Mouse (Mus musculus) MEL (cell line): ENCODE data around the gene Farp1. TPM values are rescaled to one million over a fixed set of nuclear protein-coding genes. Genes with fewer than 3 reads are reported as not detected.

Experiments
- DNase-seq: peaks from one replicate; pipeline ENCODE4 v3.0.0; 2011; ENCODE audit warnings: low read depth, low spot score
- H3K27ac ChIP-seq: 2 replicates; pipeline ENCODE4 v1.5.1; 2012; ENCODE audit warnings: low read depth, mild to moderate bottlenecking, control low read depth, low read length, moderate library complexity; ENCODE audit not compliant: control insufficient read depth
- H3K27me3 ChIP-seq, 2 experiments: fragments of 150-350 bp in 1 of 2; sonication (generic) in 1 of 2; 2 replicates each; pipeline ENCODE4 v1.6.1; 2012; ENCODE audit warnings: low read length in 2 of 2, mild to moderate bottlenecking in 2 of 2, improper control_type of control experiment in 1 of 2, moderate library complexity in 1 of 2; ENCODE audit not compliant: insufficient read depth in 2 of 2, control insufficient read depth in 1 of 2
- H3K36me3 ChIP-seq, 2 experiments: 2 replicates each; pipeline ENCODE4 v1.6.1; 2012 to 2014; ENCODE audit warnings: low read length in 2 of 2, improper control_type of control experiment in 1 of 2, inconsistent platforms in 1 of 2, mild to moderate bottlenecking in 1 of 2; ENCODE audit not compliant: insufficient read depth in 2 of 2, control insufficient read depth in 1 of 2
- H3K4me1 ChIP-seq, 2 experiments: fragments of 150-350 bp in 1 of 2; sonication (generic) in 1 of 2; 2 replicates each; pipeline ENCODE4 v1.6.1; 2012; ENCODE audit warnings: low read length in 2 of 2, improper control_type of control experiment in 1 of 2, mild to moderate bottlenecking in 1 of 2; ENCODE audit not compliant: insufficient read depth in 2 of 2, control insufficient read depth in 1 of 2
- H3K4me3 ChIP-seq, 2 experiments: fragments of 150-350 bp in 1 of 2; sonication (generic) in 1 of 2; 2 replicates each; pipeline ENCODE4 v1.5.1; 2012; ENCODE audit warnings: low read depth in 2 of 2, low read length in 2 of 2, mild to moderate bottlenecking in 2 of 2, moderate library complexity in 2 of 2, control low read depth in 1 of 2, improper control_type of control experiment in 1 of 2; ENCODE audit not compliant: control insufficient read depth in 1 of 2, insufficient read depth in 1 of 2
- H3K79me2 ChIP-seq: 2 replicates; pipeline ENCODE4 v1.6.1; 2012; ENCODE audit warnings: mild to moderate bottlenecking, low read length, moderate library complexity; ENCODE audit not compliant: control insufficient read depth, poor library complexity, insufficient read depth
- H3K9ac ChIP-seq: 2 replicates; pipeline ENCODE4 v1.6.1; 2012; ENCODE audit warnings: low read depth, mild to moderate bottlenecking, control low read depth, low read length, moderate library complexity; ENCODE audit not compliant: control insufficient read depth, poor library complexity, severe bottlenecking
- H3K9me3 ChIP-seq: fragments of 150-350 bp; sonication (generic); replicated peaks from 2 replicates; pipeline ENCODE4 v1.6.1; 2012; ENCODE audit warnings: mild to moderate bottlenecking, low read length, improper control_type of control experiment, moderate library complexity; ENCODE audit not compliant: insufficient read depth
- BHLHE40 ChIP-seq: IDR thresholded peaks from 2 replicates; pipeline ENCODE4 v1.6.1; 2012; ENCODE audit warnings: low read depth, mild to moderate bottlenecking, inconsistent platforms, low read length, improper control_type of control experiment, borderline replicate concordance
- CHD1 ChIP-seq: IDR thresholded peaks from 2 replicates; pipeline ENCODE4 v1.6.1; 2012; ENCODE audit warnings: low read depth, mild to moderate bottlenecking, inconsistent platforms, low read length, improper control_type of control experiment
- GABPA ChIP-seq: IDR thresholded peaks from 2 replicates; pipeline ENCODE4 v1.6.1; 2012; ENCODE audit warnings: low read depth, mild to moderate bottlenecking, inconsistent platforms, low read length, improper control_type of control experiment, moderate library complexity
- GATA1 ChIP-seq: IDR thresholded peaks from 2 replicates; pipeline ENCODE4 v1.6.1; 2011; ENCODE audit warnings: low read depth, low read length, improper control_type of control experiment
- HCFC1 ChIP-seq: IDR thresholded peaks from 2 replicates; pipeline ENCODE4 v1.6.1; 2012; ENCODE audit warnings: low read depth, mild to moderate bottlenecking, inconsistent platforms, low read length, improper control_type of control experiment, moderate library complexity
- KAT2A ChIP-seq: conservative IDR thresholded peaks from 2 replicates; pipeline ENCODE4 v1.6.1; 2012; ENCODE audit warnings: low read depth, low read length, improper control_type of control experiment, inconsistent platforms
- MAZ ChIP-seq: IDR thresholded peaks from 2 replicates; pipeline ENCODE4 v1.6.1; 2012; ENCODE audit warnings: low read depth, mild to moderate bottlenecking, inconsistent platforms, low read length, improper control_type of control experiment
- MEF2A ChIP-seq: IDR thresholded peaks from 2 replicates; pipeline ENCODE4 v1.6.1; 2014; ENCODE audit warnings: low read depth, mild to moderate bottlenecking, inconsistent platforms, low read length, improper control_type of control experiment; ENCODE audit not compliant: poor library complexity, insufficient replicate concordance, severe bottlenecking; ENCODE audit errors: extremely low read depth
- MXI1 ChIP-seq: IDR thresholded peaks from 2 replicates; pipeline ENCODE4 v1.6.1; 2011; ENCODE audit warnings: mild to moderate bottlenecking, low read depth, low read length, improper control_type of control experiment
- MYB ChIP-seq: IDR thresholded peaks from 2 replicates; pipeline ENCODE4 v1.6.1; 2011; ENCODE audit warnings: mild to moderate bottlenecking, low read depth, low read length, improper control_type of control experiment
- MYC ChIP-seq: IDR thresholded peaks from 2 replicates; pipeline ENCODE4 v1.6.1; 2011; ENCODE audit warnings: low read depth, mild to moderate bottlenecking, low read length, improper control_type of control experiment, moderate library complexity
- POLR2AphosphoS2 ChIP-seq: IDR thresholded peaks from 2 replicates; pipeline ENCODE4 v1.6.1; 2011; ENCODE audit warnings: low read length, improper control_type of control experiment
- POLR2AphosphoS5 ChIP-seq: IDR thresholded peaks from 2 replicates; pipeline ENCODE4 v1.6.1; 2012; ENCODE audit warnings: low read depth, borderline replicate concordance, mild to moderate bottlenecking, inconsistent platforms, low read length, moderate library complexity, mixed read lengths
- RCOR1 ChIP-seq: IDR thresholded peaks from 2 replicates; pipeline ENCODE4 v1.6.1; 2012; ENCODE audit warnings: low read depth, mild to moderate bottlenecking, inconsistent platforms, low read length, improper control_type of control experiment
- SIN3A ChIP-seq: IDR thresholded peaks from 2 replicates; pipeline ENCODE4 v1.6.1; 2012; ENCODE audit warnings: low read length, improper control_type of control experiment, inconsistent platforms
- TAL1 ChIP-seq: IDR thresholded peaks from 2 replicates; pipeline ENCODE4 v1.6.1; 2012; ENCODE audit warnings: mild to moderate bottlenecking, inconsistent platforms, low read length, moderate library complexity, mixed read lengths
- TBP ChIP-seq: IDR thresholded peaks from 2 replicates; pipeline ENCODE4 v1.8.0; 2011; ENCODE audit warnings: low read depth, low read length, improper control_type of control experiment
- TCF12 ChIP-seq: IDR thresholded peaks from 2 replicates; pipeline ENCODE4 v1.6.1; 2014; ENCODE audit warnings: low read depth, mild to moderate bottlenecking, inconsistent platforms, low read length, improper control_type of control experiment, moderate library complexity
- USF1 ChIP-seq: IDR thresholded peaks from 2 replicates; pipeline ENCODE4 v1.6.1; 2014; ENCODE audit warnings: low read depth, mild to moderate bottlenecking, inconsistent platforms, low read length, improper control_type of control experiment, moderate library complexity
- ZMIZ1 ChIP-seq: IDR thresholded peaks from 2 replicates; pipeline ENCODE4 v1.6.1; 2012; ENCODE audit warnings: low read depth, mild to moderate bottlenecking, inconsistent platforms, low read length, improper control_type of control experiment, moderate library complexity
- polyA plus RNA-seq, 2 experiments: library from polyadenylated mRNA; stranded (reverse) in 1 of 2; unstranded in 1 of 2; fragments of >175 nt in 1 of 2; fragments of >200 nt in 1 of 2; gene quantifications; 2 replicates each; pipeline versions ENCODE4 v1.2.1 to v1.2.4; 2012; ENCODE audit warnings: low replicate concordance in 2 of 2, low read depth in 1 of 2; ENCODE audit not compliant: insufficient read length in 2 of 2, insufficient read depth in 1 of 2, missing spikeins in 1 of 2
- total RNA-seq: library from RNA; depleted of rRNA; stranded (reverse); fragments of 300-350 nt; gene quantifications from 2 replicates; pipeline ENCODE4 v1.2.3, GENCODE M21; 2012

Farp1 gene
- total and polyA plus RNA-seq, 3 experiments = 0.62 to 1.1 TPM; not detected in 1

DNA sequence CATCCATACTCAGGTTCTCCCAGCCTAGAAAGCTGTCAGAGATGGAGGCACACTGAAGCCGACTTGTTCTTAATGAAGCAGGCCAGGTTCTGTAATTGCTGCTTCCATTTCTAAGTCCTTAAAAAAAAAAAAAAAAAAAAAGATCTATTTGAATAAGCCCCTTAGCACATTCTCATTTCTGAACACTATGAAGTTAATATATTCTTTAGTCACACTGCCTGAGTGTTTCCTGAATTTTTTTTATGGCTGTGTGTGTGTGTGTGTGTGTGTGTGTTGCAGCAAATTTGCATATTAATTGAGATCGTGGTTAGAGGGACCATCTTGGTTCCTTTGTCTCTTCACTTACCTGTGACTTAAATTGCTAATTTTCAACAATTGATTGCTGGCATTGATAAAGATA lies 47.8 kb downstream of the Farp1 start:
- H3K27ac ChIP-seq = no peak overlapping the region
- H3K4me3 ChIP-seq = no peak overlapping the region
- no peaks in the 10 kb centered on the region for H3K36me3 ChIP-seq
- H3K79me2 ChIP-seq = no peaks in the 10 kb centered on the region
- H3K4me1 ChIP-seq = no peaks in the 10 kb centered on the region
- H3K9ac ChIP-seq = no peak overlapping the region
- no peaks in the 10 kb centered on the region for H3K9me3 ChIP-seq
- TF ChIP-seq MXI1 (no peak), RCOR1 (no peak), TBP (no peak), TAL1 (no peak), MYC (no peak), CHD1 (no peak), MYB (no peak), ZMIZ1 (no peak), SIN3A (no peak), TCF12 (no peak), GATA1 (no peak), POLR2AphosphoS2 (no peak), POLR2AphosphoS5 (no peak)
- H3K27me3 ChIP-seq = no peaks in the 10 kb centered on the region
- no peak for DNase-seq

DNA sequence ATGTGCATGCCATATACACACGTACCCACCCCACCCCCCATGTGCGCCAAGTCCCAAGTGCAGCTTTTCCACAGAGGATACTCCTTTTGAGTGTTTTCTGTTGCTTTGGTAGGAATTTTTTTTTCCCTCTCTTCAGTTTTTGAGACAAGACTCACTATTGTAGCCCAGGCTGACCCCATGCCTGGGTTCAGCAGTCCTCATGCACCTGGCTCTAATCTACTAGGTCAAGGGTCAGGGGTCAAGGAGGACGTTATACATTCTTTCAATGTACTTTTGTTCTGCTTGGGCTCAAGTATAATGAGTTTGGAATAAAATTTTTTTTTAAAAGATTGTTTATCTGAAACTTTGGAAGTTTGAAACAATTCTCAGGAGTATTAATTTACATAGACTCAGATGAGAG lies 48.4 kb downstream of the Farp1 start:
- Histone ChIP-seq H3K9me3 (no peaks in the 10 kb centered on the region), H3K4me3 (no peak overlapping the region), H3K27me3 (no peaks in the 10 kb centered on the region), H3K36me3 (no peaks in the 10 kb centered on the region), H3K4me1 (no peaks in the 10 kb centered on the region), H3K27ac (no peak overlapping the region), H3K9ac (no peak overlapping the region), H3K79me2 (no peaks in the 10 kb centered on the region)
- DNase-seq = no peak
- TF ChIP-seq MEF2A (no peak), POLR2AphosphoS2 (no peak), MAZ (no peak), KAT2A (no peak), USF1 (no peak), BHLHE40 (no peak), GABPA (no peak), TAL1 (no peak), HCFC1 (no peak)
